Mouse (Mus musculus): ENCODE results near the gene Ms4a4b.

GRCm38 (mm10) chr19:11395769-11396168 is 47.6 kb upstream of the Ms4a4b start:
- TF ChIP-seq CTCF (IDR thresholded peaks at IDR 0.05; ENCODE audit: borderline replicate concordance, insufficient read depth, low read length) (no peak), POLR2A (IDR thresholded peaks at IDR 0.05; ENCODE audit: low read depth, low read length) (no peak)

All from embryonic fibroblast, embryonic 13.5 days (primary cell).